Mouse (Mus musculus) gonadal fat pad, adult 2 months (tissue): ENCODE results near the gene Prr23a3. TPM values are rescaled to one million over a fixed set of nuclear protein-coding genes. Genes with fewer than 3 reads are reported as not detected.

Experiments used
- DNase-seq: peaks from one replicate; pipeline ENCODE4 v3.0.0-alpha.2; 2012; ENCODE audit warnings: low read depth
- polyA plus RNA-seq: library from polyadenylated mRNA; depleted of rRNA; stranded (reverse); fragments of >200 nt; gene quantifications from 2 replicates; pipeline ENCODE4 v1.2.3, GENCODE M21; 2012; rRNA removed

Gene Prr23a3
- not detected in 2 replicates for polyA plus RNA-seq

DNA sequence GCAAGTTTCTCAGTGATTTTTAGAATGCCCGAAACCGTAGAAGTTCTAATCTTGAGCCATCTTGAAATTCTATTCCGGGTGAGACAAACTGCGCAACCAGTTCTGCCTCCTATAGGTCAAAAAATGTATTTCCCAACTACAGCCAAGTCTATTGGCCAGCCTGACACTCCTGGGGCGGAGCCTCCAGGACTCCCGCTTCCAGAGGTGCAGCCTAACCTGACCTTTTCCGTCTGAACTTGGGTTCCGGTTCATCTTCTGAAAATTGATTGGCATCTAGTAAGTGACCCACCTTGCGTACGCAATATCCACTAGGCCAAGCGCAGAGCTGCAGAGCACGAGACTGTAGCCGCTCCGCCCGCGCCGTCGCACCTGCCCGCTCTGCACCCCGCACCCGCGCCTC, at the start of gene Prr23a3:
Gene Prr23a3 (plus strand): TSS at position 197 of the 400 bp plus-strand sequence.
- DNase-seq: no peak

DNA sequence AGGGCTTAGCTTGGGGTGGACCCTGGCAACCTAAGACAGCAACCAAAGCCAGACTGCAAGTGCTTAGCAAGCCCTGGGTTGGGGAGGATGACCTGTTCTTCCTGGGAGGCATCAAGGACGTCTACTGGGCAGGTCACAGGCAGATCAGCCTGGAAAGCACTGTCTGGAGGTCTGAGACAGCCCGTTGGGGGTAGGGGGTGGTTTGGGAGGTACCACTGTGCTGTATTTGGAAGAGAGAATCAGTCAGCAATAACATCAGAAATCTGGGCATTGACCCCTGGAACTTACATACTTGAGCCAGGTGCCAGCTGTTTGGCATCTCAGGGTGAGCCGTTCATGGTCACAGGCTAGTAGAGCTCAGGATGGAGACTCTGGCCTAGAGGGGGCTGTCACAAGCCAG, 48.5 kb upstream of the Prr23a3 start:
- DNase-seq: no peak

DNA sequence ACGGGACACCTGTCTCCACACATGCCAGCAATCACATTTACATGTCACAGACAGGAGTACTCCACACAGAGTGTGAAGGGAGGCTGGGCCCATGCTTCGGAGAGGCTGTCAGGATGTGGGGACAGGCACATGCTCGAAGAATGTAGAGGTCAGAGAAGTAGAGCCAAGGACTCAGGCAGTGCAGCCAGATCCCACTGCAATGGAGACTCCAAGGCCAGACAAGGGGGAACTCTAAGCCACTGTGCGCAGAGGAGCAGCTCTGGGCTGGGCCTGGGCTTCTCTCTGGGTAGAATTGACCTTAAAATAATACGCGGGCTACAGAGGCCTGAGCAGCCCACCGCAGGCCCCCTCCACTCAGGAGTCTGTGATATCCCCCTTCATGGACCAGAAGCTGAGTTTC, 47.0 kb upstream of the Prr23a3 start:
- DNase-seq: no peak

DNA sequence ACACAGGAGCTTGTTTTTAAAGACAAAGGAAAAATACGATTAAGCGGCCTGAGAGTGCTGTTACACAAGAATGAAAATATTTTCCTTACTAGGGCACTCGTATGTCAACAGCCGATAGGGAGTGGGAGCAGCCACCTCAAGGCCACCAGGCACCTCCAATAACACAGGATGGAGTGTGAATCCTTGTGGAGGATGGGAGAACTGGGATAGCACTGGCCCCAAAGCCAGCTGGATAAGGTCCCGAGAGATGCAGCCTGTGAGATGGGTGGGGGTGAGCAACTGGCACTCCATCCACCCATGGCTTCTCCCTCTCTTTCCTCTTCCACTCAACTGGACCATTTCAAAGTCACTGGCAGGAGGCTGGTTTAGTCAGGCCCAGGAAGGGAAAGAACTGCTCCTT, 45.6 kb upstream of the Prr23a3 start:
- DNase-seq: no peak

DNA sequence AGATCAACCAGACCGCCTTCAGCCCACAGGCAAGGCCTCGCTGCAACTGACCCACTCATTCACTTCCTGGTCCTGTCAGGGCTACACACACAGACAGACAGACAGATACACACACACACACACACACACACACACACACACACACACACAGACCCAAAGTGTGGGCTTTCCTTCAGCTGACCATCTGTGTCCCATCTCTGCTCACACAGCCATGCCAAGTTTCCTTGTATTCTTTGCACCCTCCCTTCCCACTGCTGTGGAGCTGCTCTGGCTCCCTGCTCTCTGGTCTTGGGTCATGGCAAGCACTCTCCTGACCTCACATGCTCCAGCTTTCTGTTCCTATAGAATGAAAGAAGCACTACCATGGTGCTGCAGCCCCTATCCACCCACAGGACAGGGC, 45.1 kb upstream of the Prr23a3 start:
- DNase-seq: no peak

DNA sequence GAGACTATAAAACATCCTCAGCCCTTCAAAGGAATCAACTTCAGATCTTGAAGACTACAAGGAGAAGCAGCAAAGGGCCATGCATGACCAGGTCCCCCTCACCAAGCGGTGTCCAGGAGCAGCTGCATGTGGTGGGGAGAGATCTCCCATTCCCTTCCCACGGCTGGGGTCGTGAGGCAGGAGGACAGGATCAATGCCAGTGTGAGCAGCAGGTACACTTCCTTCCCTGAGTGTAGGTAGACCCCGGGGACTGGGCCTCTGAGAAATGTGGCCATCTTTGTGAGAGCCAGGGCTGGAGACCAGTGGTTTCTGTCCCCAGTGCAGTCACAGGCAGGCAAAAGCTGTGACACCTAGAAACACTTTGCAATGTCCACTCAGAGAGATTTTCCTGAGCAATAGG, 44.1 kb upstream of the Prr23a3 start:
- no peak for DNase-seq

DNA sequence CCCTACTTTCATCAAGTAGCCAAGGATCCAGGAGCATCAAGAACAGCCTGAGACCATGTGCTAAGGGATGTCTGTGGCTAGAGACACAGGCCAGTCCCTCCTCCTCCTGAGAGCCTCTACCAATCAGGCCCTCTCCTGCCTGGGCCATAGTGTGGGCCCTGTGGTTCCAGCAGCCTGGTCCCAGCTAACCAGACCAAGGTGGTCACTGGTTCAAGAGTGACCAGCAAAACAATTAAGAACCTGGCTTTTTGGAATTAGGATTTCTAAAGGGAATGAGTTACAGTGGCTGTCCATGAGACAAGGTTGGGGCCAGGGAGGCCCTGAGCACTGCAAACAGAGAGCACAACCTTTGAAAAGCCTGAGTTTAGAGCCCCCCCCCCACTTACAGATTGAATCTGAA, 43.5 kb upstream of the Prr23a3 start:
- DNase-seq: no peak

DNA sequence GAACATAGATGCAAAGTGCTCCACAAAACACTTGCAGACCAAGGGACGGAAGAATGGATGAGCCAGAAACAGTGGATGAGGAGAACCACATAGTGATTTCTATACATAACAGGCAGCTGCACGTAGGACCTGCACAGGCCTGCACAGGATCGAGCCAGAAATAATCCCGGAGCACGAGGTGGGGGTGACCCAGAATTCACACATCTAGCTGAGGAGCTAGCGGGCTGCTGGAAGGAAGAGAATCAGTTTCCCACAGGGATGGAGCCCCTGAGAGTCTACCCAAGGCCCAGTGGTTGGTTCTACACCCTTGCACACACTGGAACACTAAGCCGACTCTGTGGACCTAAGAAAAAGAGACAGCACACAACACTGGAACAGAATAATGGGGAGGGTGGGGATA, 40.8 kb upstream of the Prr23a3 start:
- DNase-seq: no peak

DNA sequence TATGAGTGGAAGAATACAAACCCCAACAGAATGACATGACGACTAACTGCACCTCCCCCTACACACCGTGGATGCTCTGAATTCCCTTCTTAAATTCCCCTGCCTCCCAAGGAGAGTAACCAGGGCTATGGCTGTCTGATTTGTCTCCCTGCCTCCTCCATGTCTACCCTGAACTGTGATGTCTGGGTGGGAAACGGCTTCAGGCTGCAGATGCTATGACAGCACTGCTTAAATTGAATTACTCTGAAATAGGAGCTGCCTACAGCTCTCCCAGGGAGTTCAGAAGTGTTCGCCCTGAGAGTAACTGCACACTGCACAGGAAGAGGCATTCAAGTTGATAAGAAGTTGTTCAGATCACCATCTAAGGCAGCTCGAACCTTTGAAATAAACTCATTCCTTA, 35.1 kb upstream of the Prr23a3 start:
- DNase-seq: no peak

DNA sequence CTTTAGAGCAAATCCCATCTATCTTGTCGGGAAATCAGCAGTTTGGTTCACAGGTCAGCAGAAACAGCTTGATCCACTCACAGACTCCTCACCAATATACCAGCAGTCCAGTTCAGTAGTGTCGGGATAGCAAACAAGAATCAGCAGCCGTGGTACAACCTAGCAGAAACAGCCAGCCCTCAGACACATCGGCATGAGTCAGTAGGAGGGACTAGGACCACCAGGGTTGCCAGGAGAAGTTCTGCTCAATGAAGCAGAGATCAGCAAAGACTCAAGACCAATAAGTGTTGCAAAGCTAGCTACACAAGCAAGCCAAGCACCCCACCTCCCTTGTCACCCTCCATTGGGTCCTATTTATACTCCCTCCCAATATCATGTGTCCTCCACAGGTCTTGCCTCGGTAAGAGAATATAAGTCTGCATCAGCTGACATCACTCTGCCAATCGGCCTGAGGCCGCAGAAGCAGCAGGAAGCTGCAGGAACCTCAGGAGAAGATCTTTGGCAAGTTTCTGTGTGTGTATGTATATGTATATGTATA, 27.0 kb upstream of the Prr23a3 start:
- no peak for DNase-seq

DNA sequence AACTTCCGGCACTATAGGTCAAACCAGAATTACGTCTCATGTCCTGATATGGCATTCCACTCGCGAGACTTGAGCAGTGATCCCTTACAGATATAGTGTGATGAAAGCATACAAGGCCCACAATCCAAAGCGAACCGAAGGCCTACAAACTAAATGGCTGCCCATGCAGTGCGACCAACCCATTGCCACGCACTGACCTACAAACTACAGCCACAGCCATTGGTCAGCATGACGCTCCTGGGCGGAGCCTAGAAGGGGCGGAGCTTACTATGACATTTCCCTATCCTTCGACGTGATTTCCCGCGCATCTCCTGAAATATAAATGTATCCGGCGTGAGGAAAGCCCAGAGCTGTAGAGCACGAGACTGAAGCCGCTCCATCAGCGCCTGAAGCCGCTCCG, 22.4 kb upstream of the Prr23a3 start, which contains the start of gene Prr23a1:
Gene Prr23a1 (plus strand): TSS at position 387 of the 400 bp plus-strand sequence.
- no peak for DNase-seq

DNA sequence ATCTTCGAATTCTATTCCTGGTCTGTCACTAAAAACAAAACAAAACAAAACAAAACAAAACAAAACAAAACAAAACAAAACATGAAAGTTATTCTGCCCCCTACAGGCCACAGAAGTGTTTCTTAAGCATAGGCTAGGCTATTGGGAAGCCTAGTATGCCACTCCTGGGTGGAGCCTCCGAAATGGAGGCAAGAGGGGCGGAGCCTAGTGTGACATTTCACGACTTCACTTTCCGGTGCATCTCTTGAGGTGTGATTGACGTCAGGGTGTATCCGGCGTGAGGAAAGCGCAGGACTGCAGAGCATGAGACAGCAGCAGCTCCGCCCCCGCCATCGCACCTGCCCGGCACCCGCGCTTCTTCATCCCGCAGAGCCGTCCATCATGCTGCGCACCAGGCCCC, 8.4 kb upstream of the Prr23a3 start, which contains the start of gene Prr23a2:
Gene Prr23a2 (plus strand): TSS at position 285 of the 400 bp plus-strand sequence.
- DNase-seq: no peak

DNA sequence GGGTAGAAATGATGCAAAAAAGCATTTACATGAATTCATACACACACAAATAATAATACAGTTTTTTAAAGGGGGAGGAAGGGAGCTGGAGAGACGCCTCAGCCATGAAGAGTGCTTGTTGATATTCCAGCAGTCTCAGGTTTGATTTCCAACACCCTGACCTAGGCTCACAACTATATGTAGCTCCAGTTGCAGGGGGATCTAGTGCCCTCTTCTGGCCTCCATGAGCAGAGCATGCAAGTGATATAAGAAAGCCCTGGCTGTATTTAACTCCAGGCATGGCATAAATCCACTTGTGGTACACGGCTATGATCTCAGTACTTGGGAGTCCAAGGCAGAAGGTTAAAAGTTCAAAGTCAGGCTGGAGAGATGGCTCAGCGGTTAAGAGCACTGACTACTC, 1.1 kb upstream of the Prr23a3 start:
- no peak for DNase-seq

DNA sequence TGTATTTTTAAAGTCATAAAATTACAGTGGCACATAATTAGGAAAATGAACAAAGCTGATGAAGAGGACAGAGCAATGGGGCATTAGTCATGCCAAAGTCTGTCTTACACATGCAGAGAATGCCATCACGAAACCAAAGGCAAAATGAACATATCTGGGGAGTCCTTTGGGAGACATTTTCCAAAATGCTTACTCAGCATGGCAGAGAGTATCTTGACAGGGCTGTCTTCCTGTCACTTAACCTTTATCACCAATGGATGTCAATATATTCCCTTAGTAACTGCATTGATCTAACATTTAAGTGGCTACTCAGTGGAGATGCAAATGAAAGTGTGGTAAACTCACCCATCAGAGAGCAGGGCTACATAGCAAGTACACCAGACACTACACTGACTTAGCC, 36.9 kb downstream of the Prr23a3 start:
- no peak for DNase-seq

DNA sequence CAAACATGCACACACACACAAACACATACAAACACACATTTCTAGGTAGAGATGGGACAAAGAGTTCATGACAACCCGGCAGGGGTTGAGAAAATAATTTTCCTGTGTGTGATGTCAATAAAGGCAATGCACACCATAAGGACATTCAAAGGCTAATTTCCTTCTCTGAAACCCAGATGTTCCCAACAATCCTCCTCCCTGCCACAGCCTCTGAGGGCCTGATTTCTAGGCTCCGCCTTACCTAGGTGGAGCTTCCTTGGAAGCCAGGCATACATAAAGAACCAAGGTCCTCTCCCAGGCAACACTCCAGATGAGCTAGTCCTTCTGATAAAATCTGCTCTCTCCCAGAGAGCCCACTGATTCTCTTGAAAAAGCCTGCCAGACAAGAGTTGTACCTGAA, 38.3 kb downstream of the Prr23a3 start, which contains the start of gene 7420426K07Rik:
Gene 7420426K07Rik (plus strand): TSS at position 301 of the 400 bp plus-strand sequence.
- DNase-seq: no peak

Other genes with a start within 250 kb of the Prr23a3 start
- gene Prr23a1, start 22.3 kb upstream of the Prr23a3 start, polyA plus RNA-seq: not detected in 2 replicates
- not detected in 2 replicates for gene Prr23a2, start 8.3 kb upstream of the Prr23a3 start, polyA plus RNA-seq
- gene 7420426K07Rik, start 38.4 kb downstream of the Prr23a3 start, polyA plus RNA-seq: not detected in 2 replicates
- 0.08 and 0.58 TPM in 2 replicates for gene Foxl2, start 90.5 kb downstream of the Prr23a3 start, polyA plus RNA-seq
- gene Faim, start 121.6 kb downstream of the Prr23a3 start, polyA plus RNA-seq: 5.7 and 11.8 TPM in 2 replicates
- gene Gm1123, start 170.9 kb downstream of the Prr23a3 start, polyA plus RNA-seq: not detected in 2 replicates